21 mouse cellular contexts compared by ENCODE assay signal in genomic region chr13:28573364-28573763, GRCm38 (mm10).
DNase-seq lines count a peak whose midpoint lies in the region; ATAC-seq lines count a peak whose summit lies in the region.
"Had no signal": no experiment of that assay in that cellular context is flagged by ENCODE, and none has a peak within 500 bp of the region (broad histone marks: within the 10 kb centered on the region; RNA-seq: fewer than 3 reads in every experiment).

No protein-coding gene starts in this region.

- H3K4me1 ChIP-seq in hindbrain, embryonic 14.5 days (replicated peaks; ENCODE audit: control insufficient read depth, insufficient read depth, low read length): no peaks in the 10 kb centered on the region
- H3K4me1 ChIP-seq: forebrain, embryonic 10.5 days; forebrain, embryonic 12.5 days had no signal

- ATAC-seq in common myeloid progenitor, adult 5-6 weeks (replicated peaks; ENCODE audit: low read depth, poor library complexity, severe bottlenecking): peak; percentile 59
- ATAC-seq in granulocyte monocyte progenitor cell, adult 5-6 weeks (replicated peaks; ENCODE audit: poor library complexity, severe bottlenecking): peak; percentile 74
- ATAC-seq in megakaryocyte progenitor cell, adult 5-6 weeks (replicated peaks; ENCODE audit: poor library complexity): peak; percentile 42
- ATAC-seq in hindbrain, embryonic 14.5 days (ENCODE audit: low FRiP score): no peak
- ATAC-seq: forebrain, embryonic 14.5 days; forebrain, embryonic 16.5 days had no signal

- no peak overlapping the region for H3K4me3 ChIP-seq in hindbrain, embryonic 14.5 days (replicated peaks; ENCODE audit: low read length)
- H3K4me3 ChIP-seq: embryonic facial prominence, embryonic 13.5 days; embryonic facial prominence, embryonic 15.5 days; erythroblast, embryonic 14.5 days; forebrain, embryonic 10.5 days; forebrain, embryonic 12.5 days had no signal

- no peak overlapping the region for H3K4me2 ChIP-seq in hindbrain, embryonic 14.5 days (replicated peaks)
- H3K4me2 ChIP-seq: embryonic facial prominence, embryonic 13.5 days; embryonic facial prominence, embryonic 15.5 days; forebrain, embryonic 12.5 days had no signal

- no peak overlapping the region for H3K9ac ChIP-seq in hindbrain, embryonic 14.5 days
- H3K9ac ChIP-seq: embryonic facial prominence, embryonic 13.5 days; embryonic facial prominence, embryonic 15.5 days; forebrain, embryonic 12.5 days had no signal

- no peak for DNase-seq in hindbrain, embryonic 14.5 days (ENCODE audit: low spot score)
- no peak for DNase-seq in adipocyte (ENCODE audit: low spot score)
- DNase-seq: adrenal gland, adult 8-10 months; adrenal gland, postnatal 14 days; adrenal gland, postnatal 36 days; cerebellum, adult 11-12 months; cerebellum, adult 2 months; cerebellum, adult 9-10 months; cerebellum, postnatal 10 days; cerebellum, postnatal 25 days; embryo, embryonic 11 days had no signal

- no peak overlapping the region for H3K27ac ChIP-seq in hindbrain, embryonic 14.5 days
- H3K27ac ChIP-seq: embryonic facial prominence, embryonic 13.5 days; embryonic facial prominence, embryonic 15.5 days; forebrain, embryonic 10.5 days; forebrain, embryonic 12.5 days had no signal

- no peaks in the 10 kb centered on the region for H3K36me3 ChIP-seq in hindbrain, embryonic 14.5 days (replicated peaks; ENCODE audit: control insufficient read depth, insufficient read depth)
- H3K36me3 ChIP-seq: embryonic facial prominence, embryonic 13.5 days; embryonic facial prominence, embryonic 15.5 days; forebrain, embryonic 10.5 days; forebrain, embryonic 12.5 days had no signal

- 100% methylated on average over 1 of the region's 1 CpGs for WGBS in hindbrain, embryonic 14.5 days

- H3K27me3 ChIP-seq in hindbrain, embryonic 14.5 days (ENCODE audit: control insufficient read depth, insufficient read depth, low read length): no peaks in the 10 kb centered on the region
- H3K27me3 ChIP-seq: embryonic facial prominence, embryonic 13.5 days; embryonic facial prominence, embryonic 15.5 days; forebrain, embryonic 12.5 days had no signal

- no peaks in the 10 kb centered on the region for H3K9me3 ChIP-seq in hindbrain, embryonic 14.5 days (ENCODE audit: control insufficient read depth, low read length)
- H3K9me3 ChIP-seq: embryonic facial prominence, embryonic 13.5 days; embryonic facial prominence, embryonic 15.5 days; forebrain, embryonic 10.5 days; forebrain, embryonic 12.5 days had no signal
